26 mouse cellular contexts compared by ENCODE assay signal in the genomic region with DNA sequence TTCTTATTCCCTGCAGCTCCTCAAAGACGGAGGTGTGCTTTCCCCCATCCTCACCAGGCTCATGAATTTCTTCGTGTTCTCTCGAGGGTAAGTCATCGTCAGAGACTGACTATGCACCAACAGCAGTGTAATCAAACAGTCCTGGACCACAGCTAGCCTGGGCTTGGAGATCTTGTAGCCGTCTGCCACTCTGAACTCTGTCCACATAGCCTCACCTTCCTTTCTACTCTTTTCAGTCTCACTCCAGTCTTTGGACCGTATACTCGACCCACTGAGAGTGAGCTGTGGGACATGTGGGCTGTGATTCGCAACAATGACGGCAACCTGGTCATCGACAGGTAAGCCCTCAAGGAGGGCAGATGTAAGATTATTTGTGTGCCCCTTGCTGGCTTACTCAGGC. TPM values are rescaled to one million over a fixed set of nuclear protein-coding genes. Genes with fewer than 3 reads are reported as not detected.
A peak's percentile ranks its signal among the peaks of the same experiment; 100 is the strongest.
DNase-seq lines count a peak whose midpoint lies in the region; ATAC-seq lines count a peak whose summit lies in the region.
"Had no signal": no experiment of that assay in that cellular context is flagged by ENCODE, and none has a peak within 500 bp of the region (broad histone marks: within the 10 kb centered on the region; RNA-seq: fewer than 3 reads in every experiment).

No protein-coding gene starts in this region.

- ATAC-seq in frontal cortex, adult (ENCODE audit: low TSS enrichment), result peak; percentile 42; the same call in 1 of the 2 replicates
- ATAC-seq in heart, embryonic 13.5 days (ENCODE audit: extremely low read depth, insufficient number of reproducible peaks, low FRiP score, low TSS enrichment), result no peak
- no peak for ATAC-seq in embryonic facial prominence, embryonic 14.5 days (ENCODE audit: low read depth)
- no peak for ATAC-seq in embryonic facial prominence, embryonic 15.5 days (ENCODE audit: insufficient number of reproducible peaks, low FRiP score, low TSS enrichment, low read depth)
- ATAC-seq: CD4-positive, CD25-positive, alpha-beta regulatory T cell, adult 4 months; forebrain, embryonic 15.5 days; intestine, postnatal 0 days had no signal

- no peak overlapping the region for H3K27ac ChIP-seq in heart, embryonic 13.5 days (replicated peaks)
- peak overlapping the region; percentile 44; the same call in 1 of the 2 replicates for H3K27ac ChIP-seq in embryonic facial prominence, embryonic 14.5 days (replicated peaks; ENCODE audit: low read depth, low read length)
- H3K27ac ChIP-seq in embryonic facial prominence, embryonic 15.5 days (replicated peaks), result peak overlapping the region; percentile 35; the same call in 1 of the 2 replicates
- H3K27ac ChIP-seq: forebrain, embryonic 10.5 days; forebrain, embryonic 15.5 days; gastrocnemius, adult 2 months; heart, embryonic 15.5 days; hindbrain, embryonic 12.5 days; hindbrain, embryonic 15.5 days had no signal

- peaks cover 93% of the 10 kb centered on the region for H3K36me3 ChIP-seq in heart, embryonic 13.5 days
- peaks cover 81% of the 10 kb centered on the region for H3K36me3 ChIP-seq in embryonic facial prominence, embryonic 14.5 days (ENCODE audit: control insufficient read depth, insufficient read depth, low read length)
- peaks cover 51% of the 10 kb centered on the region for H3K36me3 ChIP-seq in embryonic facial prominence, embryonic 15.5 days

- no peak for DNase-seq in frontal cortex, postnatal 25 days (ENCODE audit: low spot score in 2 of 2)
- no peak for DNase-seq in heart, postnatal 25 days (ENCODE audit: low spot score)
- no peak for DNase-seq in embryonic facial prominence, embryonic 14.5 days (ENCODE audit: low spot score)
- no peak for DNase-seq in urinary bladder, postnatal 25 days (ENCODE audit: low spot score)
- DNase-seq in kidney, postnatal 4 days, result no peak
- DNase-seq: adrenal gland, adult 2 months; adrenal gland, postnatal 25 days; cerebellum, adult 11-12 months; cerebellum, adult 8-10 months; cerebellum, postnatal 10 days; cerebellum, postnatal 36 days; embryo, embryonic 11 days; gastrocnemius, adult 2 months; gastrocnemius, postnatal 14 days; heart, adult 18-20 months; heart, postnatal 10 days had no signal

- 0 out of 2 replicates have a peak overlapping the region, but pooled peaks have one; percentile 19 for H3K9ac ChIP-seq in heart, embryonic 13.5 days
- no peak overlapping the region for H3K9ac ChIP-seq in embryonic facial prominence, embryonic 14.5 days (ENCODE audit: low read depth, low read length)
- no peak overlapping the region for H3K9ac ChIP-seq in embryonic facial prominence, embryonic 15.5 days
- H3K9ac ChIP-seq: forebrain, embryonic 15.5 days; heart, embryonic 15.5 days; hindbrain, embryonic 12.5 days; hindbrain, embryonic 15.5 days had no signal

- H3K27me3 ChIP-seq in heart, embryonic 13.5 days (replicated peaks), result no peaks in the 10 kb centered on the region
- H3K27me3 ChIP-seq in embryonic facial prominence, embryonic 14.5 days (replicated peaks; ENCODE audit: control insufficient read depth, insufficient read depth, low read length), result no peaks in the 10 kb centered on the region
- no peaks in the 10 kb centered on the region for H3K27me3 ChIP-seq in embryonic facial prominence, embryonic 15.5 days
- H3K27me3 ChIP-seq: forebrain, embryonic 15.5 days; heart, embryonic 15.5 days; hindbrain, embryonic 12.5 days; hindbrain, embryonic 15.5 days had no signal

- peaks cover 9% of the 10 kb centered on the region; the same call in 1 of the 2 replicates for H3K4me1 ChIP-seq in heart, embryonic 13.5 days
- no peaks in the 10 kb centered on the region; the same call in 1 of the 2 replicates for H3K4me1 ChIP-seq in embryonic facial prominence, embryonic 14.5 days (ENCODE audit: control insufficient read depth, insufficient read depth, low read length)
- peaks cover 10% of the 10 kb centered on the region; the same call in 1 of the 2 replicates for H3K4me1 ChIP-seq in embryonic facial prominence, embryonic 15.5 days

- no peak overlapping the region for H3K4me2 ChIP-seq in heart, embryonic 13.5 days
- H3K4me2 ChIP-seq in embryonic facial prominence, embryonic 14.5 days (ENCODE audit: low read depth, low read length), result no peak overlapping the region
- no peak overlapping the region for H3K4me2 ChIP-seq in embryonic facial prominence, embryonic 15.5 days (replicated peaks)
- H3K4me2 ChIP-seq: forebrain, embryonic 15.5 days; heart, embryonic 15.5 days; hindbrain, embryonic 12.5 days; hindbrain, embryonic 15.5 days had no signal

- intact Hi-C loops in heart, postnatal 25 days (cut with DNase I), result no loop called here

- WGBS in heart, embryonic 13.5 days, result 76% methylated on average over 10 of the region's 10 CpGs
- 82% methylated on average over 10 of the region's 10 CpGs for WGBS in embryonic facial prominence, embryonic 14.5 days
- WGBS in embryonic facial prominence, embryonic 15.5 days, result 77% methylated on average over 10 of the region's 10 CpGs

- H3K4me3 ChIP-seq in heart, embryonic 13.5 days, result no peak overlapping the region
- H3K4me3 ChIP-seq in embryonic facial prominence, embryonic 14.5 days (ENCODE audit: low read depth, low read length), result no peak overlapping the region
- H3K4me3 ChIP-seq in embryonic facial prominence, embryonic 15.5 days (replicated peaks), result no peak overlapping the region
- H3K4me3 ChIP-seq: forebrain, embryonic 10.5 days; forebrain, embryonic 15.5 days; gastrocnemius, adult 2 months; heart, embryonic 15.5 days; hindbrain, embryonic 12.5 days; hindbrain, embryonic 15.5 days had no signal

- peaks cover 4% of the 10 kb centered on the region; the same call in 1 of the 2 replicates for H3K9me3 ChIP-seq in heart, embryonic 13.5 days
- peaks cover 8% of the 10 kb centered on the region for H3K9me3 ChIP-seq in embryonic facial prominence, embryonic 14.5 days (ENCODE audit: control insufficient read depth, low read length)
- H3K9me3 ChIP-seq in embryonic facial prominence, embryonic 15.5 days (replicated peaks), result no peaks in the 10 kb centered on the region
- H3K9me3 ChIP-seq: forebrain, embryonic 15.5 days; heart, embryonic 15.5 days; hindbrain, embryonic 15.5 days had no signal

RNA-seq across cellular contexts. Expression of a gene that starts 21.5 kb away (rescaled TPM):
- polyA plus RNA-seq in heart, embryonic 13.5 days (2015; fragmentation: Nextera tagmentation; extraction: Ambion mirVana), result 2,537 and 2,584 TPM in 2 replicates
- 10 to 100 TPM; 12.3 to 15.2 TPM for total RNA-seq in heart, postnatal 25 days (2021)
- polyA plus RNA-seq in embryonic facial prominence, embryonic 14.5 days (2014; fragmentation: Nextera tagmentation; extraction: Ambion mirVana), result 2,046 and 2,257 TPM in 2 replicates
- 1,312 and 1,376 TPM in 2 replicates for polyA plus RNA-seq in embryonic facial prominence, embryonic 15.5 days (2015; fragmentation: Nextera tagmentation; extraction: Ambion mirVana)

RNA-seq across cellular contexts. Expression of a gene that starts 51.3 kb away (rescaled TPM):
- 11.0 and 12.2 TPM in 2 replicates for polyA plus RNA-seq in heart, embryonic 13.5 days (2015; fragmentation: Nextera tagmentation; extraction: Ambion mirVana)
- total RNA-seq in heart, postnatal 25 days (2021), result 1 to 10 TPM; 1.9 to 3.1 TPM
- 38.6 and 44.3 TPM in 2 replicates for polyA plus RNA-seq in embryonic facial prominence, embryonic 14.5 days (2014; fragmentation: Nextera tagmentation; extraction: Ambion mirVana)
- polyA plus RNA-seq in embryonic facial prominence, embryonic 15.5 days (2015; fragmentation: Nextera tagmentation; extraction: Ambion mirVana), result 30.9 and 33.1 TPM in 2 replicates
